Mouse (Mus musculus) erythroblast, adult 5-6 weeks (primary cell): Measurements from ENCODE around the gene Sfmbt2. TPM values are rescaled to one million over a fixed set of nuclear protein-coding genes. Genes with fewer than 3 reads are reported as not detected.
"Not testable (repeated sequence)": the region's sequence is repeated elsewhere in the genome, so short reads cannot be mapped to it uniquely, and the experiment has no call there.

Experiments used
- ATAC-seq: replicated peaks from 2 replicates; pipeline ENCODE4 v1.8.0; 2016; ENCODE audit warnings: moderate number of reproducible peaks, mild to moderate bottlenecking, moderate TSS enrichment, inconsistent platforms; ENCODE audit not compliant: poor library complexity, low FRiP score, severe bottlenecking
- total RNA-seq, 2 experiments: library from RNA; stranded (forward) in 1 of 2; stranded (reverse) in 1 of 2; fragments of 150-400 nt in 1 of 2; fragments of 200-764, 138-1000 nt in 1 of 2; gene quantifications; 2 replicates each; pipeline versions ENCODE4 v1.2.3 to v1.2.4; 2015 to 2017; ENCODE audit warnings: low replicate concordance in 2 of 2

Sfmbt2 gene
- total RNA-seq (2015; ENCODE audit: low replicate concordance) (0.77 TPM in 1 of 2 replicates, not detected in the other), total RNA-seq (2017; ENCODE audit: low replicate concordance) (0.17 and 0.28 TPM in 2 replicates)

DNA sequence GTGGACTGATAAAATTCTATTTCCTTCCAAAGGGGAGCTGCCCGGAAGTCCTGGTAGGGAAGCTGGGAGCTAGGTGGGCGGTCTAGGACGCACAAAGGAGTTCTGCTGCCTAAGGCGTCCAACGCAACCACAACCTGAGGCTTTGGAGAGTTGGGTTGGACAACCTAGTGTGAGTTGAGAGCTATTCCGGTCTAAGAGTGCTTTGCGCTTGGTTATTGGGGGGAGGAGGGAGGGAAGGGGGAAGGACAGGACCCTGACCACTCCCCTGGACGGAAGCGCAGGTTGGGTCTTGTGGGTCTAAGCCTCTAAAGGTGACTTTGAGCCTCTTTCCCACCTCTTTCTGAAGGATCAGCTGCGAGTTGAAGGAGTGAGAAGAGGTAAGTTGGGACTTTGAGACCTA, at the start of gene Sfmbt2:
Gene Sfmbt2 (plus strand): TSS at position 335 of the 400 bp plus-strand sequence.
- no peak for ATAC-seq

GRCm38 (mm10) chr2:10321093-10321492, 49.2 kb upstream of the Sfmbt2 start:
- no peak for ATAC-seq

DNA sequence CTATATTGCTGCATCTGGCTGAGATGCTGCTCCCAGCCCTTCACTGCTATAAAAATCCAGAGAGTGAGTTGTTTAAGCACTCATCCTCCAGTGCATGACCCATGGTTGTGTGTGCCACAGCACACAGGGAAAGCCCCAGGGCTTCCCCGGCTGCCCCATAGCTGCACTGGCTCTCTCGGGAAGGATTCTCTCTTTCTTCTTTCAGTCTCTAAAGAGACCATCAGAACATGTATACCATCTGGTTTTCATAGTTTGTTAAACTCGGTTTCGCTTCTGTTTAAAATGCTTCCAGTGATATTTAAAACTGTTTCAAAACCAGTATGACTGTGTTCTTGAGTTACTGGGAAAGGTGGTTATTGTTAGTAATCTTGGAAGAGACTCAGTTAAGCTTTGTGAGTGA, 47.1 kb upstream of the Sfmbt2 start:
- no peak for ATAC-seq

DNA sequence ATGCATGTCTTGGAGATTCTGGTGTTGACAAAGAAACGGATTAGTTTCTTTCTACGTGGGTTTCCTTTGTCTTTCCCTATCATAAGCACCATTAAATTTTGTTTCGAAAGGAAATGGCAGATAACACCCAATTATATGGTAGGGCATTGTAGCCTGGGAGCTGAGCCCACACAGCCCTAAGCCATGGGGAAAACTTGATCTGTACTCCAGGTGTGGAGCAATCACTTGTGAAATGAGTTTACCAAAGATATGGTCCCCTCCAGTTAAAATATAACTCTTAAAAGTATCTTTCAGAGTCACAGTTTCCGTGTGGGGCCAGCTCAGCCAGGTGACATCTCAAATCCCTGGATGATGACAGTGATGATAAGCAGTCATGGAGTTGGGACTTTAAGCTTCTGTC, 45.3 kb upstream of the Sfmbt2 start:
- ATAC-seq: no peak

GRCm38 (mm10) chr2:10330216-10330615, 40.1 kb upstream of the Sfmbt2 start:
- no peak for ATAC-seq

GRCm38 (mm10) chr2:10334299-10334698, 36.0 kb upstream of the Sfmbt2 start:
- ATAC-seq: no peak

- ATAC-seq: no peak
These were observed 35.2 kb upstream of the Sfmbt2 start for GRCm38 (mm10) chr2:10335037-10335608.

GRCm38 (mm10) chr2:10340022-10340421, 30.3 kb upstream of the Sfmbt2 start:
- no peak for ATAC-seq

GRCm38 (mm10) chr2:10343523-10343922, 26.8 kb upstream of the Sfmbt2 start:
- no peak for ATAC-seq

- not testable (repeated sequence) for ATAC-seq
These were observed 26.2 kb upstream of the Sfmbt2 start for GRCm38 (mm10) chr2:10344073-10344472.

- ATAC-seq: no peak
These were observed 23.1 kb upstream of the Sfmbt2 start for GRCm38 (mm10) chr2:10347193-10347592.

DNA sequence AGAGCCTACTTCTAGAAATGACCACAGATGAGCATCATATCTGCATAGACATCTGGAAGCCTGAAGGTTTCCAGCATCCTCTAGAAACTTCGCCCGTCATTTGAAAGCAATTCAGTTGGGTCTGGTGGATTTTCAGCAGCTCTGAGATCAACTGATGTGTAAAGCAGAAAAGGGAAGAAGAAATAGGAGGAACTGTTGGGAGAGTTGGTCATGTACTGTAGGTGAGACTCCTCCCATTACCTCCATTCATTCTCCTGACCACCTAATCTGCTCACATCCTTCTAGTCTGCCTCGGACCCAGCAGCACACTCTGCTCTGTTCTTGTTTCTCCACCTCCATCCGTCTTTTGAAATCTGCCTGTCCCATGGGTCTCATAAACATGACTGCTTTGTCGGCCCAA, 22.3 kb upstream of the Sfmbt2 start:
- no peak for ATAC-seq

DNA sequence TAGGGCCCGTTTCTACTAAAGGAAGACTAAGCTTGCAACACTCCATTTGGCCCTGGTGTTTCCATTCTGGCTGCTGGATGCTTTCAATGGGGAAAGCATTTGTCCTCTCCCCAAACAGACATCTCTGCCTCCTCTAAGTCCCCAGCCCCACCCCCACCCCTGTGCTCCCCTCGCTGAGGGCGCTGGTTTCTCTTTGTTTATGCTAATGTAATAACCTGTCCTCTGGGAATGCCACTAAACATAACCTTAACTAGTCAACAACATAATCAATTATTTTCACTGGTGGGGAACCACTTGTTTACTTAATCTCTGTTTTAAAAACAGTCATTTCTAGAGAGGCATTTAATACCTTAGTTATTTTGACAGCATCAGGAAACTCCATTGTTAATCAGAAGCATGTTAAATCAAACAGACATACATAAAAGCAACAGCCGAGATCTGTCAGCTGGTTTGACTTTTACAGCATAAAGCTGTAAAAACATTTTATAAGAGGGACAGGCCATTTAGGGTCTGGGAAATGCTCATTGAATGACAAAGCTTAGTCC, 20.0 kb upstream of the Sfmbt2 start:
- no peak for ATAC-seq

- ATAC-seq: no peak
These were observed 19.2 kb upstream of the Sfmbt2 start for GRCm38 (mm10) chr2:10351125-10351524.

GRCm38 (mm10) chr2:10352887-10353286, 17.4 kb upstream of the Sfmbt2 start:
- no peak for ATAC-seq

GRCm38 (mm10) chr2:10353889-10354288, 16.4 kb upstream of the Sfmbt2 start:
- ATAC-seq: no peak

GRCm38 (mm10) chr2:10359861-10360260, 10.4 kb upstream of the Sfmbt2 start:
- ATAC-seq: no peak

GRCm38 (mm10) chr2:10365081-10365480, 5.2 kb upstream of the Sfmbt2 start:
- ATAC-seq: no peak

DNA sequence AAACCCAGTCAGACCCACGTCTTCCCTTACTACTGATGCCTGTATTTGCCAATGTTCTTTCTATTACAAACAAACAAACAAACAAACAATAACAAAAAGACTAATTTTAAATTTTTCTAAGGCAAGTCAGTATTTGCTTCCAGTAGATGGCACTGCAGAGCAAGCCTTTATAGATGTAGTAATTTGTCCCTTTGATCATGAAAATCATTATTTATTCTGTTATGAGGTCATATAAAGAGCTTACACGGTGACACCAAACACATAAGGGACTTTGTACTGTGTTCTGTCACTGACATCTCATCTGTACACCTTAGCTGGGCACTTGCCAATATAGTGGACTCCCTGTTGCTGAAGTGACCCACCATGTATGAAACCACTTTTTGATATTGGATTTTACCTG, 4.0 kb upstream of the Sfmbt2 start:
- ATAC-seq: no peak

- ATAC-seq: no peak
These were observed 634 bp upstream of the Sfmbt2 start for GRCm38 (mm10) chr2:10369676-10370075.

DNA sequence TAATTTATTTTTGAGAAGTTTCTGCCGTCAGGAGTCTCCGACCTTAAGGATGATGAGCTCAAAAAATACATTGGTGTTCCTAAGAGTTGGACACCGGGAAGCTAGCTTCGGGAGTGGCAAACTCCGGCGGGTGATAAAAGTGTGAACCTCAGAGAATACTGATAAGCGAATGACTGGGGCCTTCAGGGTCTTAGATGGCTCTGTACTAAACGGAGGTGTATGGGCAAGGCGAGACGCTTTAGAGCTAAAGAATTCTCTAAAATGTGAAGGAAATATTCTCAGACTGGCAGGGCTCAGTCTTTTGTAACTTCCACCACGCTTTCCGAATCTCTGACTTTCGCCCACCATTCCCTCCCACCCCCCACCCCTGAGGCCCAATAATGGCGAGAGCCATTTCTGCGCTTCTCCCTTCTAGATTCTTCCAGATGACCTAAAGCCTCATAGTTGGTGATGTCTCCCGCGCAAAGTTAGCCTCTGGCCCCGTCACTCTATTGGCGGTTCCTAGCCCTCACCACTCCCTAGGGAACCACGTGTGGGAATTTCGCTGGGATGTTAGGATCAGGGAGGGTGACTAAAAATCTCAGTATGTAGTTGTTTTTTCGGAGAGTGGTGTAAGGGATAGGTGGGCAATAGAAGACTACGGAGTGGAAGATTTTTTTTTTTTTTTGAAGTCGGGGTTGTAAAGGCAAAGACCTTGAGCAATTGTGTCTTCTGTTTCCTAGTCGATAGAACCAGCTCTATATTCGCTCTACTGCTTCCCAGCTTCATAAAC, 563 bp downstream of the Sfmbt2 start:
- ATAC-seq: no peak
